Mouse (Mus musculus) liver (tissue): ENCODE measurements at regions not wholly inside any gene's neighbourhood (a gene's known extent, or its start where the extent isn't known, plus 50 kb on each side); places are given as distances from the start of the nearest gene placed in this dataset.
A peak's percentile ranks its signal among the peaks of the same experiment; 100 is the strongest.

Experiments
- DNase-seq: peaks from one replicate; pipeline ENCODE4 v3.0.0-alpha.2; 2020; ENCODE audit warnings: mixed read lengths

DNA sequence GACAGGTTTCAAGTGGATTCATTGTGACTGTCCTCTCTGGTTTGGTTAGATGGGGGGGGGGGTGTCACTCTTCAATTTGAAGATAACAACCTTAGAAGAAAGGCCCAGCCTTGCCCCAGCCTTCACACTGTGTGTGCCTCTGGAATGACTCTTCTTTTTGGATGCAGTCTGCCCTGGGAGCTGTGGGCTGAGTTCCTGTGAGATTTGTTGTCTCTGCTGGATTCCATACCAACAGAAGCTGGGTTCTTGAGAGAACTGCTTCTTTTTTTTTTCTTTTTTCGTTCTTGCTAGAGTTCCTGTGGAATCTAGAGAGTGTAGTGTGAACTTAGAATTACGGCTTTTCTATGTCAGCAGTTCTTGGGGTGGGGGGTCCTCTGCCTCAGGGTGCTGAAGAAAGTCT, 200.9 kb downstream of the Enc1 start:
- DNase-seq, result no peak

- peak; percentile 34 for DNase-seq
These were observed 198.5 kb downstream of the Enc1 start for GRCm38 (mm10) chr13:97439216-97439979.

DNA sequence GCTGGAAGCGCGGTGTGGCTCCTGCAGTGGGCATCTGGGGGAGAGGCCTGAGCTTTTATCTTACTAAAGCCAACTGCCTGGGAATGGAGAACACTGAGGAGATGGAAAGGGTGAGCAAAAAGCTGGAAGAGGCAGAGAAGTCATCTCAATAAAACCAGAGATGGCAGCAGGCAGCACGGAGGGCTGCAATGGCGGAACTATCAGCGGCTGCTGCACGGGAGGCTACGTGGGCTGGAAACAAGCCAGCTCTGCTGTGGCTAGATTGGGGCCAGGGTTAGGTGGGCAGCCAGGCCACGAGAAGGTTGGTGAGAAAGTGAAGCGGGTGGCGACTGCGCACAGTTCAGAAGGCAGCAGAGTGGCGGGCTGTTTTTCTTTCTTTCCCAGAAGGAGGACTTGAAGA, 197.8 kb downstream of the Enc1 start:
- DNase-seq, result no peak

DNA sequence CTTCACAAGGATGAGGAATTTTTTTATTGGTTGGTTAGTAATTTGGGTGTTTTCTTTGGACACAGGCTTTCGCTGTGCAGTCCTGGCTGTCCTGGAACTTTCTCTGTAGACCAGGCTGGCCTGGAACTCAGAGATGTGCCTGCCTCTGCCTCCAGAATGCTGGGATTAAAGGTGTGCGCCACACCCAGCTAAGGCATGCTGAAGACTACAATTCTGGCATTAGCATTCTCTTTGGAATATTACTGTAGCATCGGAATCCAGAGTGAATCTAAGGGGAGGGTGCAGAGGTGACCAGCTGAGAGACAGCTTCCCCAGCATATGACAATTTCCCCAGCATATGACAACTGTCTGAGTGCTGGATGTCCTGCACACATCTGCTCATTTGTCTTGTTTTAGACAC, 197.4 kb downstream of the Enc1 start:
- no peak for DNase-seq

- no peak for DNase-seq
These were observed 195.9 kb downstream of the Enc1 start for GRCm38 (mm10) chr13:97436719-97437350.

DNA sequence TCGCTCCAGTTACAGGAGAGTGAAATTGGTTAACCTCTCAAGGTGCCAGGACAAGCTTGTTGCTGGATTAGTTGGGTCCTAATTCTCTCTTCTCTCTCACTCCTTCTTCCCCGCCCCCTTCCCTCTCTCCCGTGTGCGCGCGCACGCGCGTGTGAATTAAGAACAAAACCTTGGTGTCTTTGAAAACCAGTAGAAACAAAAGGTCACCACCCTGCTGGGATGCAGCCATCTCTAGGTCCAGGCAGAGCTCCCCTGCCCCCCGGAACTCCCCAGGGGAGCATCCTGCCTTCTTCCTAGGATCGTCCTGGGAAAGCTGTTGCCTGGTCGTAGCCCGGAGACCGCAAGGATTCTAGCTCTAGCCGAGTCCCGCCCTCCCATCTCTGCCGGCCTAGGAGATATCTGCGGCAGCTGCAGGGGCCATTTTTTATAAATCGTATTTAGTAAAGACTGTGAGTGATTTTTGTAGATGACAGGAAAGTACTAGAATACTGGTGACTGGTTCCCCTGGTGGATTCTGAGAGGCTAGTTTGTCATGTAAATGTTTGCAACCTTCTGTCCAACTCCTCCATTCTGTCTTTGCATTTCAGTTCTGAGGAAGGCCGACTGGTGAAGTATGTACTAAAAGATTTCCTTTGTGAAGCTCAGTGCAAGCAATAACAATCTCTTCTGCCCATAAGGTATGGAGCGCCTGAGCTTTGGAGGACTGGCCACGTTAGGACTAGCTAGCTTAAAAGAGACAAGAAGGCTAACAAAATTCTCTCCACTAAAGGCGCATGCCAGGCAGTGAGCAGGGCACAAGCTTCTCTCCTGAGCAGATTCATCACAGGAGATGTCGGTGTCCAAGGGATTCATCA, 195.2 kb downstream of the Enc1 start:
- DNase-seq, result peak; percentile 23

DNA sequence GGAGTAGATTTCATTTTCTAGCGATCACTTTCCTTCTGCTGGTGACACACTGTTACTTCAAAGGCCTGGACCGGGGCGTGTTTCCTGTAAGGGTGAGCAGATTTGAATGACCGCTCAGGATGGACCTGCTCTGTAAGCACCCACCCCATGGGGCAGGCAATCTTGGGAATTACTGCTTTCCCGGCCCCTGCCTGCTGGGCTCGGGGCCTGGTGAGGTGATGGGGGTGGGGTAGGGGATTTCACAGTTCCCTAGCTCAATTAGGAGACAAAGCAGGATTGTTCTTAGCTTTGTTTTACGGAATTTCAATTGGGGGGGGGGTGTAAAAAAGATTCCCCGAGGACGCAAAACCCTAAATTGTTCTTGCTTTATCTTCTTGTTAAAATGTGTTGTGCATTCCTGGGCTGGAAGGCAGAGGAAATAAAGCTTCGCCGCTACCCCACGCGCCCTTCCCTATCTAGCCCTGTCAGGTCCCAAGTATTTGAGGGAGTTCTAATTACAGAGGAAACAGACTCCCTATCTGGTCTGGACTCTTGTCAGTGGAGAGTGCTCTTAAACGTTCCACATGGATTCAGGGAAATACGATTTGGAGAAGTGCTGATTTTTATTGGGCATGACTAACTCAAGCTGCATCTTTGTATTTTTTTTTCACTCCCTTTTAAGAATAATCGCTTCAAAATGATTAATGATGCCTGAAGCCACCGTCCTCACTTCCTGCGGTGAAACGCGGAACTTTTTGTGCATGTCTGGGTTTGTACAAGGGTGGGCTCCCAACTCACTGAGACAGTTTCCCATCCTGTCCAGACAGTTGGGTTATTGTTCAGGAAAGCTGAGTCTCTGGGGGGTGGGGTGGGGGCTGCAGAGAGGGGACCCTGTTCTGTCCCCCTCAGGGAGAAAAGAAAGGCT, 194.3 kb downstream of the Enc1 start:
- DNase-seq, result no peak

DNA sequence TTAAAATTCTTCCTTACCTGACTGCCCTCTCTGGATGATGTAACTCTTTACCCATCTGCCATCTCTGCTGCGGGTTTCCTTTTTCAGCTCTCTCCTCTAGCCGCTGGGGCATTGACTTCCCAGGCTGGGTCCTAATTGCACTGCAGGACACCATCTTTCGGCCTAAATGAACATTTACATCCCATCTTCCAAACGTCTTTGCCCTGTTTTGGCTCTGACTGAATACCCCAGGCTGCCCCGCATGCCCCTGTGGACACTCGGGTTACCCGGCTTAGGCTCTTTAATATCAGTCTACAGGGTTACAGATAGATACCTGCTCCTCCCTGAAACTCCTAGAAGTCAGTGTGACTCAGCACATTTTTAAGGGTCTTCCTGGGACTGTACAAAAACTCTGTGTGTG, 193.3 kb downstream of the Enc1 start:
- no peak for DNase-seq

- no peak for DNase-seq
These were observed 191.7 kb downstream of the Enc1 start for GRCm38 (mm10) chr13:97432627-97433026.

- no peak for DNase-seq
These were observed 190.0 kb downstream of the Enc1 start for GRCm38 (mm10) chr13:97430885-97431284.

GRCm38 (mm10) chr13:97428163-97428562, 187.3 kb downstream of the Enc1 start:
- no peak for DNase-seq

DNA sequence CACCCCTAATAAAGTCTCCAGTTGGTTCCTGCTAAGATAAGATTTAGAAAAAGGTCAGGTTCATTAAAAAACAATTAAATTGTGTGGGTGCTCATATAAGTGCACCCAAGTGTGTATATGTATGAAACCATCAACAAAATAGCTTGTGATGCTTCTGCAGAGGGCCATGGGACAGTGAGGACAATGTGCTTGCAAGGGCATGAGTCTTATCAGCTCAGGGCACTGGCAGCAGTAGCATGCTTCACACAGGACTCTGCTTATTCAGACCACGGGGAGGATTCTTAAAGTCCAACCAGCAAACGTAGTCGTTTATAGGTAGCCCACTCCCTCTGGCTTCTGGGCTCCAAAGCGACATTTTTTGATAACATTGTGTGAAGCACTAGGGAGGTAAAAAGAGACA, 186.6 kb downstream of the Enc1 start:
- no peak for DNase-seq

DNA sequence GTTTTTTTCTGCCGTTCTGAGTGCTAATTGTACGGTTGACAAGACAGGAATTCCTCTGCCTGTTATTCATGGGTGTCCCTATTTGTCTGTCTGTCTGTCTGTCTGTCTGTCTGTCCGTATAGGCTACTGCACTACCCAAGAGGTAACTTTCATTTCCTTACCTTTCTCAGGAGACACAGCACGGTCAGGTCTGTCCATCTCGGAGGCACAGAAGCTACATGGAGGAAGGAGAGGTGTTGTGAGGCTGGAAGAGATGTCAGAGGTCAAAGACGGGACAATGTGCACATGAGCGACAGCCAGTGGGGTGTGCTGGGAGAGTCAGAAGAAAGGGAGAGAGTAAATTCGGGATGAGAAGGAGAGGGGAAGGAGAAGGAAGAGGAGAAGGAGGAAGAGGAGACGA, 184.8 kb downstream of the Enc1 start:
- no peak for DNase-seq

GRCm38 (mm10) chr13:97423911-97424310, 183.0 kb downstream of the Enc1 start:
- no peak for DNase-seq

GRCm38 (mm10) chr13:97423298-97423817, 182.5 kb downstream of the Enc1 start:
- no peak for DNase-seq

DNA sequence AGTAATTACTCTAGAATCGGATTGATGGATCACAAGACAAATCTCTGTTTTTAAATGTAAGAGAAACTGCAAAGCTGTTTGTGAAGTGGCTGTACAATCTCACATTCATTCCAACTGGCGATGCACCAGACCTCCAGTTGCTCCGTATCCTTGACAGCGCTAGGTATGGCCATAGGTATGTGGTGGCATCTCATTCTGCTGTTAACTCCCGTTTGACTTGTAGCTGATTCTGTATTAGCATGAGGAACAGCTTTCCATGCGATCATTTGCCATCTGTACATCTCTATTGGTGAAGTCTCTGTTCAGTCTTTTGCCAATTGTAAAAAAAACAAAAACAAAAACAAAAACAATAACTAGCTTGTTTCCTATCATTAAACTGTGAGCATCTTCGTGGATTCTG, 182.0 kb downstream of the Enc1 start:
- DNase-seq, result no peak

GRCm38 (mm10) chr13:97421831-97422230, 180.9 kb downstream of the Enc1 start:
- no peak for DNase-seq

DNA sequence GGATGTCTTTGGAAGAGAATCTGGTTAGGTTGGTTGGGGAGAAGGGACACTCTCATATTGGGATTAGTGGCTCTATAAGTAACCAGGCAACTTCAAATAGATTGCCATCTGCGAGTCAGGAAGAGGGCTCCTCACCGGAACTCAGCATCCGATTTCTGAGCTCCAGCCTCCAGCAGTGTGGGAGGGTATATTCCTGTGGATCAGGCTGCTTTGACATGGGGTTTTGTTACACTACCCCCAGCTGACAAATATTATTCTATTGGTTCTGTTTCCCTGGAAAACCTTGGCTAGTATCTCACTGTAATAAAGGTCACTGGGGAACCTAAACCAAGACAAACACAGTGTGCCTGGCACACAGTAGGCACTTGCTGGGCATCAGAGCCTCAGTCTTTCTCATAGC, 179.9 kb downstream of the Enc1 start:
- no peak for DNase-seq

DNA sequence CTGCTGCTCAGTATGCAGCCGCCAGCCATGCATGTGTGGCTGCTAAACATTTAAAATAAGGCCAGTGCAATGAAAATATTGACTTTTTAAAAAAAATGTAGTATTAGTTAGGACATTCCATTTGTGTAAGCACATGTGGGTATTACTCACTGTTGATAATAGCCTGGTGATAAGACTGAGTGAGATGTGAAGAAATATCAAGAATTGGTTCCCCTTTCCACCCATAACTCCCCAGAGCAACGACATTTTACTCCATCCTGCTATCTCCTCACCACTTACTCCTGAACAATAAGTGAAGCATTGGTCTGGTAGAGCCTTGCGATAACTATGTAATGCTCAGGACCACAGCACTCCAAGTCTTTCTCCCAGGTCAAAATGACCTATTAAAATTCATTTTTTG, 178.2 kb downstream of the Enc1 start:
- no peak for DNase-seq

DNA sequence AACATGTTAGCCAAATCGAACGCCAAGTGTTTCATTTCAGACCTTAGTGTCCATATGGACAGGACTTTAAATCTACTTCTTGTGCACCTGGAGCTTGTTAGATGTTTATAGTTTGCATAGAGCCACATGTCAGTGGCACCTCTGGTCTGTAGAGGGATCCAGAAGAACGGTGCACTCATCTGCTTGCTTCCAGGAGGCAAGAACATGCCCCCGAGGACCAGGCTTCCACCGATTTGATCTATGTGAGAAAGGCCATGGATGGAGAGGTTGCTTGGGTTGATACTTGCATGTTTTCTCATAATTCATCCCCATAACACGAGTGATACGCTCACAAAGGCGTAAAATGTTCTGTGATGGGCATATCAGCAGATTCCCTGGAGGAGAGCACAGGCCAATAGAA, 177.8 kb downstream of the Enc1 start:
- no peak for DNase-seq

DNA sequence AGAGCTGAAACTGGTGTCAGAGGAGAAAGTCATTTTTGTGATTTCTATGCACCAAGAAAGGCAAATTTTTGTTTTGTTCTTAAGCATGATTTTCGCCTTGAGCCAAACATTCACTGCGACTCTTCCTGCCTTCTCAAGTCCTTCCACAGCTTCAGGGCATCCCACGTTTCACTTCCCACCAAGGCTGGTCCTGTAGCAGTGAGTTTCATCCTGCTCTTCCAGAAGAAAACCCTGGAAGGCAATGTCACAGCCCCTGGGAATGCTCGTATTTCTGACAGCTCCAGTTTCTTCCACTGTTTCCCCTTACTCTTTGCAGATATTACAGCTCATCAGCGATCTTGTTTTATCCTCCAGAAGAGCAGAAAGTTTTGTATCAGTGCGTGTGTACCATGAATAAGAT, 177.2 kb downstream of the Enc1 start:
- DNase-seq, result no peak

- no peak for DNase-seq
These were observed 175.2 kb downstream of the Enc1 start for GRCm38 (mm10) chr13:97415927-97416709.
